Mouse (Mus musculus) ovary, adult 18-20 months (tissue): ENCODE results near the gene Cdk6.

Experiments used
- DNase-seq: peaks from one replicate; pipeline ENCODE4 v3.0.0; 2022; ENCODE audit warnings: low spot score, mixed read lengths

Cdk6 gene

DNA sequence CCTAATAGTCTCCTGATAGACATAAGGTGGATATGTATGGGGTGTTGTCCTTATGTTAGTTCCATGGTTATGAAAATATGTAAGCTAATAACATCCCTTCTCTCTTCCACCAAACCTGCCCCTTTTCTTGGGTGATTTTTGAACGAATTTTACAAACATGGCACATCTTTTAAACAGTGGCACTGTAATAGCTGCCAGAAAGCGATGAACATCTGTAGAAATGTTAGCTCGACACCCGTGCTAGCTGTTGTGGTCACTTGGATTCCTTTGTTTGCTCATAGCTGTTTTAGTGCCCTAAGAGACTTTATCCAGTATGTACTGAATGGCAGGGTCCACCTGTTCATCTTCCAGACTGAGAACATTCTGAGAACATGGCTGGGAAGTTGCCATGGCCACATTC lies 230.0 kb downstream of the Cdk6 start, which contains the start of gene 1700109H08Rik:
Gene 1700109H08Rik, plus strand, starts transcription at position 301 of the 400 bp plus-strand sequence.
- no peak for DNase-seq

DNA sequence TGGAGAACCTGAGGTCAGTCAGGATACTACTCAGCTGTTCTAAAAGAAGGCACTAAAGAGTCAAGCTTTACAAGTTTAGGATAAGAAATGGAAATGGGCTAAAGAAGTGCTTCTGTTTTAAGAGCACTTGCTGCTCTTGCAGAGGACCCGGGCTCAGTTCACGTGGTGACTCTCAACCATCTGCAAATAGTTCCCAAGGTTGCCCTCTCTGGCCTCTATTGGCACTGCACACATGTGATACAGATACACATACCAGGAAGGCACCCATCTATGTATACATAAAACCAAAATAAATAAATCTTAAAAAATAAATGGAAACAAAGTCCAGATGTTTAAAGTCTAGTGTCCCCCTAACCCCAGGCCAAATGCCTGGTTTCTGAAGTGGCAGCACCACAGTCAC lies 233.5 kb downstream of the Cdk6 start:
- no peak for DNase-seq

DNA sequence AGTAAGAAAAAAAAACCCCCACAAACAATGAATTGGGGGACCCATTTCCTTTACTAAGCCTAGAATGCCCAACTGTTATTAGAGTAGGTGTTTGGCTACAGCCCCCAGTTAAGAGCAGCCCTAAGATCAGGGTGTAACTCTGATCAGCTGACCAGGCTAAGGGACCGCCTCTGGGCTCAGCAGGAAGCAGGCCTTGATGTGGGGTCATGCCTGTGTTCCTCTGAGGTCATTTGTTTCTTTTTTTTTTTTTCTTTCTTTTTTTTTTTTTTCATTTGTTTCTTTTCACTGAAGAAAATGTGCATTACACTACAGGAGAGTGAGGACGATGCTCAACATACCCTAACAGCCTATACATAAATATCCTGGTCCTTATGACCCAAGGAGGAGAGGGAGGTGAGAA lies 236.7 kb downstream of the Cdk6 start:
- no peak for DNase-seq

DNA sequence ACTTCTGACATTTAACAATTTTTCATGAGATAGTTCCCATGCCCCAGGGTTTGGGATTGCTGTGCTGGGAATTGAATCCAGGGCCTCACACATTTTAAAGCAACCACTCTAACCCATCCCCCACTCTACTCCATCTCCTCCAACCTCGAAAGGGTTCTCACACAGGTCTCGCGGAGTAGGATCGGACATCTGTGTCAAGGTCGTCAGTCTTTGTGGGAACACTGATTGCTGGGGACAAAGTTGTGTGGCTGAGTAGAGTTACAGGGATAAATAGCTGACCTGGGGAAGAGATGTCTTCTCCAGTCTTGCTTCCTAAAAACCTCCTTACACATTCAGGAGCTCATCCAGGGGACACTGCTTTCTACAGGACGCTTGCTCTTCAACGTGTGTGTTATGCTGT lies 237.8 kb downstream of the Cdk6 start:
- DNase-seq, result no peak
